Mouse (Mus musculus): Measurements from ENCODE around the gene A930017K11Rik. TPM values are rescaled to one million over a fixed set of nuclear protein-coding genes. Genes with fewer than 3 reads are reported as not detected.

A930017K11Rik gene
- polyA plus RNA-seq, 1 experiment from 2014 or later, result 0.08 TPM

DNA sequence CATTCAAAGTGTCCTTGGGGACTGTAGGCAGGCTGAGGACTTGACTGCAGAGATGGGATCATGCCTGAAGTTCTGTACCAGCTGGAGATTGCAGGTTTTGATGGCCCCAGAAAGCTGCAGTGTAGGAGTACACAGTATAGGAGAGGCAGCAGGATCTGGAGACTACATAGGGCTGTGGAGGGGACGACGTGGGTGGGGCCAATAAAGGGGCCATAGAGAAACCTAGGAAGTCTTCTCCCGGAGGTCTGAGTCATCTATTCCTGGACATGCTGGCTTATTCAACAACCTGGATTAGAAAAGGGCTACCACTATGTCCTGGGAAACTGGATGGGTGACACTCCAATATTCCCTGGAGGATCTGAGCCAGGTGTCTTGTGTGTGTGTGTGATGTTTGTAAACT, 3.4 kb upstream of the A930017K11Rik start:
- H3K4me2 ChIP-seq, result no peak overlapping the region
- ATAC-seq (ENCODE audit: low FRiP score), result no peak
- H3K9ac ChIP-seq, result no peak overlapping the region
- H3K4me3 ChIP-seq (replicated peaks), result no peak overlapping the region
- peaks cover 11% of the 10 kb centered on the region for H3K4me1 ChIP-seq
- H3K9me3 ChIP-seq, result no peaks in the 10 kb centered on the region
- WGBS, result 77% methylated on average over 3 of the region's 3 CpGs
- peaks cover 30% of the 10 kb centered on the region for H3K27me3 ChIP-seq
- no peak overlapping the region for H3K27ac ChIP-seq
- H3K36me3 ChIP-seq (replicated peaks), result peaks cover 29% of the 10 kb centered on the region

GRCm38 (mm10) chr17:25954671-25955070, 2.3 kb upstream of the A930017K11Rik start:
- Histone ChIP-seq H3K4me1 (peaks cover 11% of the 10 kb centered on the region), H3K9me3 (no peaks in the 10 kb centered on the region), H3K27me3 (peaks cover 41% of the 10 kb centered on the region), H3K36me3 (replicated peaks) (peaks cover 19% of the 10 kb centered on the region), H3K27ac (no peak overlapping the region), H3K4me3 (replicated peaks) (no peak overlapping the region), H3K9ac (no peak overlapping the region), H3K4me2 (no peak overlapping the region)
- WGBS, result 86% methylated on average over 2 of the region's 2 CpGs
- no peak for ATAC-seq (ENCODE audit: low FRiP score)

- Histone ChIP-seq H3K27me3 (peaks cover 43% of the 10 kb centered on the region), H3K36me3 (replicated peaks) (peaks cover 9% of the 10 kb centered on the region), H3K9ac (no peak overlapping the region), H3K27ac (no peak overlapping the region), H3K4me1 (peaks cover 11% of the 10 kb centered on the region), H3K4me3 (replicated peaks) (no peak overlapping the region), H3K4me2 (no peak overlapping the region), H3K9me3 (no peaks in the 10 kb centered on the region)
- ATAC-seq (ENCODE audit: low FRiP score), result no peak
- WGBS, result 78% methylated on average over 5 of the region's 5 CpGs
Observed at GRCm38 (mm10) chr17:25953161-25953560, 796 bp upstream of the A930017K11Rik start.

- Histone ChIP-seq H3K9me3 (no peaks in the 10 kb centered on the region), H3K27me3 (peaks cover 48% of the 10 kb centered on the region)
Observed at GRCm38 (mm10) chr17:25951225-25951802, 1.1 kb downstream of the A930017K11Rik start.

DNA sequence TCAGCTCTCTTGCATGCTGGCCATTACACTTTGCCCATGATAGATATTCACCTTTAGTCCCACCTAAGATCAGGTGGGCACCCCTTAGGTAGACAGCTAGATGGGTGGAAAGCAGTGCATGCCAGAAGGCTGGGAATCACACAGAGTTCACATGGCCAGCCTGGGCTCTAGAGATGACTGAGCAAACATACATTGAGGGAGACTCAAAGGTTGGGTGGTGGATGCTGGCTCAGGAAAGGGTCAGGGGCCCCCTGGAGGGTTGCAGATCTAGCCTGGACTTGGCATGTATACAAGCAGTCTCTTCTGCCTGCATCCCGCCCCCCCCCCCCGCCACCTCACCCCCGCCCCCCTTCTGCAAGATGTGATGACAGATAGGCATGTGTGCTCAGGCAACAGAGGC, 1.7 kb downstream of the A930017K11Rik start:
- ATAC-seq (ENCODE audit: low FRiP score), result no peak
- H3K27me3 ChIP-seq, result peaks cover 54% of the 10 kb centered on the region
- WGBS, result 33% methylated on average over 1 of the region's 3 CpGs

More at GRCm38 (mm10) chr17:25951225-25951802, 1.1 kb downstream of the A930017K11Rik start:
- Histone ChIP-seq H3K27ac (no peak overlapping the region), H3K4me2 (peak overlapping the region; percentile 54), H3K4me1 (peaks cover 11% of the 10 kb centered on the region), H3K4me3 (replicated peaks) (peak overlapping the region; percentile 36), H3K9ac (no peak overlapping the region), H3K36me3 (replicated peaks) (no peaks in the 10 kb centered on the region)
- WGBS, result under 1% methylated on average over 32 of the region's 33 CpGs
- no peak for ATAC-seq (ENCODE audit: low FRiP score)

GRCm38 (mm10) chr17:25949981-25950380, 2.4 kb downstream of the A930017K11Rik start:
- Histone ChIP-seq H3K27ac (no peak overlapping the region), H3K4me2 (no peak overlapping the region), H3K4me3 (replicated peaks) (no peak overlapping the region), H3K9ac (no peak overlapping the region), H3K27me3 (peaks cover 57% of the 10 kb centered on the region), H3K4me1 (peaks cover 11% of the 10 kb centered on the region), H3K9me3 (no peaks in the 10 kb centered on the region), H3K36me3 (replicated peaks) (no peaks in the 10 kb centered on the region)
- ATAC-seq (ENCODE audit: low FRiP score), result no peak
- 84% methylated on average over 5 of the region's 5 CpGs for WGBS

More for the DNA sequence above, 1.7 kb downstream of the A930017K11Rik start:
- H3K4me3 ChIP-seq (replicated peaks), result no peak overlapping the region
- peak overlapping the region; percentile 54; the same call in 1 of the 2 replicates for H3K4me2 ChIP-seq
- no peaks in the 10 kb centered on the region for H3K9me3 ChIP-seq
- no peak overlapping the region for H3K9ac ChIP-seq
- no peaks in the 10 kb centered on the region for H3K36me3 ChIP-seq (replicated peaks)
- H3K4me1 ChIP-seq, result peaks cover 11% of the 10 kb centered on the region
- no peak overlapping the region for H3K27ac ChIP-seq

DNA sequence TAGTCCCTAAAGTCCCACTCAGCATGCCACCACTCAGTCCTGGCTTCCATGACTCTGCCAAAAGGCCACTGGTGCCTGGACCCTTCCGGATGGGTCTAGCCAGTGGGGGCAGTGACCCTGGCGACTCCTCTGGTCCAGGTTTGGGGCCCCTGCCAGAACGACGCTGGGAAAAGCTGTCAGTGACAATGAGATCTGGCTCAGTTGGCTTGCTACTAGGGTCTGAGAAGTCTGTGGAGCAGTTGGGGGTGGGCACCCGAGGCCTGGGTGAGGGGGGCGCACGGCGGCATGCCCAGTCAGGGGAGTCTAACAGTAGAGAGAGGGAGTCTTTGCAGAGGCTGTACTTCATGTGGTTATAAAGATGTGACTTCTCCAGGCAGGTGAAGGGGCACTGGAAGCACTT, 4.3 kb downstream of the A930017K11Rik start:
- H3K9me3 ChIP-seq, result no peaks in the 10 kb centered on the region
- no peak overlapping the region for H3K4me2 ChIP-seq
- no peak overlapping the region for H3K27ac ChIP-seq
- ATAC-seq (ENCODE audit: low FRiP score), result no peak
- no peak overlapping the region for H3K4me3 ChIP-seq (replicated peaks)
- no peaks in the 10 kb centered on the region for H3K36me3 ChIP-seq (replicated peaks)
- H3K4me1 ChIP-seq, result peaks cover 11% of the 10 kb centered on the region
- WGBS, result 83% methylated on average over 8 of the region's 8 CpGs
- peaks cover 54% of the 10 kb centered on the region for H3K27me3 ChIP-seq
- H3K9ac ChIP-seq, result no peak overlapping the region

DNA sequence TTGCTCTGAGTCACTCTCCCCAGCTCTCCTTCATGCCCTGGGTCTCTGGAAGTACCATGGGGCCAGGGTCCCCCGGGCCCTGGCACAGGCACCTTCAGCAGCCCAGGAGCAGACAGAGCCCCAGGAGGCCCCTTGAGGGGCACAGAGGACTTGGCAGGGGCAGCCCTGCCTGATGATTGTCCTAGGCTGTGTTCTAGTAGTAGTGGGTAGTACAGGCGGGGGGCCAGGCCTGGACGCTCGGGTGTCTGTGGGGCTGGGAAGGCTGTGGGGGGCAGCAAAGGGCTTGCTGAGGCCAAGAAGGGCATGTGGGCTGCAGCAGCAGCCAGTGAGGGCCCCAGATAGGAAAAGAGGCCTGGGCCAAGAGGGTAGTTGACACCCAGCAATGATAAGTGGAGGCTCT, 4.8 kb downstream of the A930017K11Rik start:
- 77% methylated on average over 4 of the region's 4 CpGs for WGBS
- no peaks in the 10 kb centered on the region for H3K9me3 ChIP-seq
- no peaks in the 10 kb centered on the region for H3K36me3 ChIP-seq (replicated peaks)
- peaks cover 49% of the 10 kb centered on the region for H3K27me3 ChIP-seq
- no peak for ATAC-seq (ENCODE audit: low FRiP score)
- no peak overlapping the region for H3K4me3 ChIP-seq (replicated peaks)
- H3K4me1 ChIP-seq, result peaks cover 11% of the 10 kb centered on the region
- H3K9ac ChIP-seq, result no peak overlapping the region
- H3K27ac ChIP-seq, result no peak overlapping the region
- H3K4me2 ChIP-seq, result no peak overlapping the region

GRCm38 (mm10) chr17:25946891-25947290, 5.5 kb downstream of the A930017K11Rik start:
- WGBS, result 84% methylated on average over 8 of the region's 8 CpGs
- no peak overlapping the region for H3K9ac ChIP-seq
- H3K4me2 ChIP-seq, result no peak overlapping the region
- peaks cover 42% of the 10 kb centered on the region for H3K27me3 ChIP-seq
- ATAC-seq (ENCODE audit: low FRiP score), result no peak
- peaks cover 12% of the 10 kb centered on the region for H3K4me1 ChIP-seq
- H3K36me3 ChIP-seq (replicated peaks), result no peaks in the 10 kb centered on the region
- H3K4me3 ChIP-seq (replicated peaks), result no peak overlapping the region
- no peaks in the 10 kb centered on the region for H3K9me3 ChIP-seq
- H3K27ac ChIP-seq, result no peak overlapping the region

GRCm38 (mm10) chr17:25946349-25946748, 6.0 kb downstream of the A930017K11Rik start:
- Histone ChIP-seq H3K9ac (no peak overlapping the region), H3K4me2 (no peak overlapping the region), H3K36me3 (replicated peaks) (no peaks in the 10 kb centered on the region), H3K4me3 (replicated peaks) (no peak overlapping the region), H3K27me3 (peaks cover 37% of the 10 kb centered on the region), H3K4me1 (peaks cover 8% of the 10 kb centered on the region), H3K27ac (no peak overlapping the region), H3K9me3 (no peaks in the 10 kb centered on the region)
- no peak for ATAC-seq (ENCODE audit: low FRiP score)
- 80% methylated on average over 7 of the region's 7 CpGs for WGBS

- Histone ChIP-seq H3K4me3 (replicated peaks) (no peak overlapping the region), H3K36me3 (replicated peaks) (no peaks in the 10 kb centered on the region), H3K9ac (no peak overlapping the region), H3K4me1 (peaks cover 11% of the 10 kb centered on the region), H3K9me3 (no peaks in the 10 kb centered on the region), H3K27me3 (peaks cover 30% of the 10 kb centered on the region), H3K27ac (no peak overlapping the region), H3K4me2 (no peak overlapping the region)
- ATAC-seq (ENCODE audit: low FRiP score), result no peak
- WGBS, result 64% methylated on average over 9 of the region's 9 CpGs
Observed at GRCm38 (mm10) chr17:25945517-25946155, 6.7 kb downstream of the A930017K11Rik start.

GRCm38 (mm10) chr17:25944366-25945163, 7.8 kb downstream of the A930017K11Rik start, which contains the start of the genes Pigq and Nhlrc4:
TSS of gene Pigq (minus strand) at chr17:25944936.
TSS of gene Nhlrc4 (minus strand) at chr17:25944961.
- Histone ChIP-seq H3K27ac (no peak within 1 kb of the TSS; the same call in 1 of the 2 replicates), H3K4me1 (peaks cover 14% of the 10 kb centered on the region), H3K4me3 (replicated peaks) (no peak within 1 kb of the TSS), H3K36me3 (replicated peaks) (no peaks in the 10 kb centered on the region), H3K27me3 (peaks cover 19% of the 10 kb centered on the region), H3K9ac (no peak within 1 kb of the TSS), H3K4me2 (no peak within 1 kb of the TSS), H3K9me3 (no peaks in the 10 kb centered on the region)
- no peak for ATAC-seq (ENCODE audit: low FRiP score)
- WGBS, result 67% methylated on average over 5 of the region's 6 CpGs
